Mouse (Mus musculus) lung, embryonic 15.5 days (tissue): ENCODE measurements around the gene Ndufs8. TPM values are rescaled to one million over a fixed set of nuclear protein-coding genes. Genes with fewer than 3 reads are reported as not detected.

ENCODE experiments used
- ATAC-seq: fragments of 200-750 bp; cut with Nextera tagmentation; 2 replicates; pipeline ENCODE4 v1.8.0; 2017; ENCODE audit warnings: moderate number of reproducible peaks, borderline replicate concordance; ENCODE audit not compliant: low FRiP score, low TSS enrichment; ENCODE audit errors: extremely low read depth
- H3K27ac ChIP-seq: fragments of 300-500 bp; sonication (generic); 2 replicates; pipeline ENCODE4 v1.5.1; 2015; ENCODE audit warnings: moderate library complexity, mild to moderate bottlenecking, inconsistent platforms
- H3K27me3 ChIP-seq: fragments of 300-500 bp; sonication (generic); 2 replicates; pipeline ENCODE4 v1.6.1; 2015; ENCODE audit warnings: inconsistent platforms
- H3K36me3 ChIP-seq: fragments of 300-500 bp; sonication (generic); 2 replicates; pipeline ENCODE4 v1.6.1; 2015; ENCODE audit warnings: inconsistent platforms
- H3K4me1 ChIP-seq: fragments of 300-500 bp; sonication (generic); 2 replicates; pipeline ENCODE4 v1.6.1; 2015; ENCODE audit warnings: inconsistent platforms
- H3K4me2 ChIP-seq: fragments of 300-500 bp; sonication (generic); 2 replicates; pipeline ENCODE4 v1.6.1; 2015; ENCODE audit warnings: inconsistent platforms, mild to moderate bottlenecking, moderate library complexity
- H3K4me3 ChIP-seq: fragments of 300-500 bp; sonication (generic); 2 replicates; pipeline ENCODE4 v1.5.1; 2015; ENCODE audit warnings: mild to moderate bottlenecking, inconsistent platforms
- H3K9ac ChIP-seq: fragments of 300-500 bp; sonication (generic); 2 replicates; pipeline ENCODE4 v1.6.1; 2015; ENCODE audit warnings: inconsistent platforms
- H3K9me3 ChIP-seq: fragments of 300-500 bp; sonication (generic); 2 replicates; pipeline ENCODE4 v1.6.1; 2016; ENCODE audit warnings: inconsistent platforms
- WGBS: fragments of 180-500 bp; shearing (Covaris S2); methylation state at CpG from one replicate; pipeline ENCODE4 v1.1.7; 2015; 5-methylcytosine and 5-hydroxymethylcytosine counted together
- polyA plus RNA-seq: library from polyadenylated mRNA; unstranded; fragments of >200 nt; fragmentation: Nextera tagmentation; extraction: Ambion mirVana; gene quantifications from 2 replicates; pipeline ENCODE4 v1.2.1, GENCODE M21; 2015

Ndufs8 gene
- polyA plus RNA-seq, 1 experiment from 2014 or later = 303 TPM

- Histone ChIP-seq H3K4me2 (no peak overlapping the region), H3K27me3 (no peaks in the 10 kb centered on the region), H3K36me3 (no peaks in the 10 kb centered on the region), H3K9ac (no peak overlapping the region), H3K4me3 (no peak overlapping the region), H3K4me1 (no peaks in the 10 kb centered on the region), H3K27ac (no peak overlapping the region), H3K9me3 (no peaks in the 10 kb centered on the region)
- ATAC-seq = no peak
- 66% methylated on average over 3 of the region's 3 CpGs for WGBS
Measured at GRCm38 (mm10) chr19:3947813-3948212, 35.2 kb upstream of the Ndufs8 start.

- H3K27me3 ChIP-seq = no peaks in the 10 kb centered on the region
- H3K4me1 ChIP-seq = no peaks in the 10 kb centered on the region
- WGBS = 12% methylated on average over 2 of the region's 2 CpGs
- H3K4me3 ChIP-seq = no peak overlapping the region
- H3K36me3 ChIP-seq = no peaks in the 10 kb centered on the region
- no peaks in the 10 kb centered on the region for H3K9me3 ChIP-seq
- no peak overlapping the region for H3K4me2 ChIP-seq
- H3K27ac ChIP-seq = no peak overlapping the region
- ATAC-seq = no peak
- H3K9ac ChIP-seq = no peak overlapping the region
Measured at GRCm38 (mm10) chr19:3946715-3947114, 34.1 kb upstream of the Ndufs8 start.

GRCm38 (mm10) chr19:3945872-3946564 is 33.4 kb upstream of the Ndufs8 start:
- Histone ChIP-seq H3K9ac (no peak overlapping the region), H3K9me3 (no peaks in the 10 kb centered on the region), H3K4me1 (no peaks in the 10 kb centered on the region), H3K27me3 (no peaks in the 10 kb centered on the region), H3K36me3 (no peaks in the 10 kb centered on the region), H3K4me3 (no peak overlapping the region), H3K27ac (no peak overlapping the region), H3K4me2 (no peak overlapping the region)
- no peak for ATAC-seq
- 21% methylated on average over 10 of the region's 10 CpGs for WGBS

GRCm38 (mm10) chr19:3942986-3943735 is 30.6 kb upstream of the Ndufs8 start:
- no peak overlapping the region for H3K4me3 ChIP-seq
- H3K27me3 ChIP-seq = no peaks in the 10 kb centered on the region
- H3K4me1 ChIP-seq = no peaks in the 10 kb centered on the region
- ATAC-seq = no peak
- no peak overlapping the region for H3K9ac ChIP-seq
- peak overlapping the region; percentile 42 for H3K4me2 ChIP-seq
- 17% methylated on average over 27 of the region's 27 CpGs for WGBS
- no peaks in the 10 kb centered on the region for H3K36me3 ChIP-seq
- H3K9me3 ChIP-seq = no peaks in the 10 kb centered on the region
- H3K27ac ChIP-seq = no peak overlapping the region

- H3K9ac ChIP-seq = no peak overlapping the region
- H3K4me2 ChIP-seq = no peak overlapping the region
- no peaks in the 10 kb centered on the region for H3K27me3 ChIP-seq
- no peaks in the 10 kb centered on the region for H3K36me3 ChIP-seq
- no peaks in the 10 kb centered on the region for H3K4me1 ChIP-seq
- WGBS = 77% methylated on average over 7 of the region's 7 CpGs
- ATAC-seq = no peak
- no peak overlapping the region for H3K27ac ChIP-seq
- H3K9me3 ChIP-seq = no peaks in the 10 kb centered on the region
- no peak overlapping the region for H3K4me3 ChIP-seq
Measured at GRCm38 (mm10) chr19:3942315-3942714, 29.7 kb upstream of the Ndufs8 start.

- Histone ChIP-seq H3K27me3 (no peaks in the 10 kb centered on the region), H3K4me2 (peak overlapping the region; percentile 69), H3K9ac (peak overlapping the region; percentile 38), H3K4me3 (peak overlapping the region; percentile 46), H3K9me3 (no peaks in the 10 kb centered on the region), H3K27ac (no peak overlapping the region), H3K4me1 (peaks cover 15% of the 10 kb centered on the region), H3K36me3 (no peaks in the 10 kb centered on the region)
- 5% methylated on average over 22 of the region's 22 CpGs for WGBS
- ATAC-seq = peak; percentile 13
Measured at GRCm38 (mm10) chr19:3935896-3936850, 23.6 kb upstream of the Ndufs8 start.

GRCm38 (mm10) chr19:3935032-3935895 is 22.7 kb upstream of the Ndufs8 start, which contains the start of gene Unc93b1:
Gene Unc93b1 (plus strand): TSS chr19:3935186.
- WGBS = 6% methylated on average over 42 of the region's 42 CpGs
- Histone ChIP-seq H3K27me3 (no peaks in the 10 kb centered on the region), H3K4me1 (peaks cover 24% of the 10 kb centered on the region), H3K9ac (peak within 1 kb of the TSS; percentile 38), H3K4me3 (peak within 1 kb of the TSS; percentile 46), H3K27ac (no peak within 1 kb of the TSS; the same call in 1 of the 2 replicates), H3K36me3 (no peaks in the 10 kb centered on the region), H3K4me2 (peak within 1 kb of the TSS; percentile 69), H3K9me3 (no peaks in the 10 kb centered on the region)
- ATAC-seq = peak; percentile 88

GRCm38 (mm10) chr19:3931716-3932115 is 19.1 kb upstream of the Ndufs8 start:
- WGBS = 88% methylated on average over 9 of the region's 9 CpGs
- Histone ChIP-seq H3K27me3 (no peaks in the 10 kb centered on the region), H3K9ac (no peak overlapping the region), H3K36me3 (no peaks in the 10 kb centered on the region), H3K27ac (no peak overlapping the region), H3K4me2 (no peak overlapping the region), H3K4me1 (peaks cover 42% of the 10 kb centered on the region), H3K4me3 (no peak overlapping the region), H3K9me3 (no peaks in the 10 kb centered on the region)
- no peak for ATAC-seq

GRCm38 (mm10) chr19:3930262-3931057 is 17.9 kb upstream of the Ndufs8 start:
- Histone ChIP-seq H3K27me3 (no peaks in the 10 kb centered on the region), H3K4me1 (peaks cover 44% of the 10 kb centered on the region), H3K27ac (peak overlapping the region; percentile 88), H3K9ac (no peak overlapping the region), H3K4me2 (no peak overlapping the region; the same call in 1 of the 2 replicates), H3K9me3 (no peaks in the 10 kb centered on the region), H3K4me3 (no peak overlapping the region), H3K36me3 (no peaks in the 10 kb centered on the region)
- ATAC-seq = no peak
- 58% methylated on average over 21 of the region's 21 CpGs for WGBS

GRCm38 (mm10) chr19:3929211-3929941 is 16.8 kb upstream of the Ndufs8 start, which contains the start of gene Aldh3b1:
Gene Aldh3b1 (minus strand): TSS chr19:3929808.
- Histone ChIP-seq H3K27ac (peak within 1 kb of the TSS; percentile 88), H3K4me3 (no peak within 1 kb of the TSS), H3K27me3 (no peaks in the 10 kb centered on the region), H3K4me1 (peaks cover 38% of the 10 kb centered on the region), H3K9ac (no peak within 1 kb of the TSS), H3K4me2 (peak within 1 kb of the TSS; percentile 33), H3K9me3 (no peaks in the 10 kb centered on the region), H3K36me3 (no peaks in the 10 kb centered on the region)
- 26% methylated on average over 12 of the region's 12 CpGs for WGBS
- peak; percentile 74 for ATAC-seq
